In the genomic region with DNA sequence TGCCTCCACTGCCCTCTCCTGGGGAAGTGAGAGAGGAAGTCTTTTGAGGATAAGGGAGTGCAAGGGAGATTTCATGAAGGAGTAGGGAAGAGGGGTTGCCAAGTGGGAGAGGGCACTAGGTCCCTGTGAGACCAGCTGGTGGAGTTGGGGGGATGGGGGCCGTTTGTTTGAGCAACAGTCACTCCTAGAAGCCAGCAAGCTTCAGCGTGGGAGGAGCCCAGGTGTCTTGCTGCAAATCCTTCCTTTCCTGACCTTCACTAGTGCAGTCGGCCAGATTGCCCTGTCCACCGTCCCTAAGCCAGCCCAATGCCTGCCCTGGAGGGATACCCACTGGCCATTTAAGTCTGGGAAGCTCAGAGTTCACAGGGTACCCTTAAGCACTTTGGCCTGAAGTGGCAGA, we compare ENCODE assay signal across 12 mouse cellular contexts. TPM values are rescaled to one million over a fixed set of nuclear protein-coding genes. Genes with fewer than 3 reads are reported as not detected.
A peak's percentile ranks its signal among the peaks of the same experiment; 100 is the strongest.
DNase-seq lines count a peak whose midpoint lies in the region; ATAC-seq and TF ChIP-seq lines count a peak whose summit lies in the region.
"Had no signal": no experiment of that assay in that cellular context is flagged by ENCODE, and none has a peak within 500 bp of the region (broad histone marks: within the 10 kb centered on the region; RNA-seq: fewer than 3 reads in every experiment).

No protein-coding gene starts in this region.

- peaks cover 65% of the 10 kb centered on the region for H3K4me1 ChIP-seq in forebrain, embryonic 10.5 days
- peaks cover 45% of the 10 kb centered on the region for H3K4me1 ChIP-seq in forebrain, embryonic 12.5 days
- peaks cover 98% of the 10 kb centered on the region for H3K4me1 ChIP-seq in megakaryocyte, embryonic 14.5 days
- peaks cover 66% of the 10 kb centered on the region for H3K4me1 ChIP-seq in embryonic facial prominence, embryonic 13.5 days

- TF ChIP-seq POLR2A in myocyte (IDR thresholded peaks at IDR 0.05; ENCODE audit: insufficient read length, low read depth), result no peak

- H3K27ac ChIP-seq in forebrain, embryonic 10.5 days, result peak overlapping the region; percentile 86
- H3K27ac ChIP-seq in forebrain, embryonic 12.5 days, result no peak overlapping the region
- peak overlapping the region; percentile 93 for H3K27ac ChIP-seq in embryonic facial prominence, embryonic 13.5 days
- H3K27ac ChIP-seq: liver, embryonic 12.5 days had no signal

- no peaks in the 10 kb centered on the region for H3K9me3 ChIP-seq in forebrain, embryonic 10.5 days
- H3K9me3 ChIP-seq in forebrain, embryonic 12.5 days, result no peaks in the 10 kb centered on the region
- no peaks in the 10 kb centered on the region for H3K9me3 ChIP-seq in megakaryocyte, embryonic 14.5 days
- H3K9me3 ChIP-seq in embryonic facial prominence, embryonic 13.5 days, result no peaks in the 10 kb centered on the region
- H3K9me3 ChIP-seq: hindbrain, embryonic 12.5 days; liver, embryonic 12.5 days; midbrain, embryonic 15.5 days had no signal

- H3K4me3 ChIP-seq in forebrain, embryonic 10.5 days, result no peak overlapping the region
- no peak overlapping the region for H3K4me3 ChIP-seq in forebrain, embryonic 12.5 days (replicated peaks)
- H3K4me3 ChIP-seq in megakaryocyte, embryonic 14.5 days (replicated peaks), result peak overlapping the region; percentile 67
- H3K4me3 ChIP-seq in embryonic facial prominence, embryonic 13.5 days, result no peak overlapping the region
- H3K4me3 ChIP-seq in myocyte, result no peak overlapping the region
- H3K4me3 ChIP-seq: hindbrain, embryonic 12.5 days; liver, embryonic 12.5 days; midbrain, embryonic 15.5 days had no signal

- no peak overlapping the region for H3K4me2 ChIP-seq in forebrain, embryonic 12.5 days
- H3K4me2 ChIP-seq in embryonic facial prominence, embryonic 13.5 days, result 0 out of 2 replicates have a peak overlapping the region, but pooled peaks have one; percentile 44
- H3K4me2 ChIP-seq in myocyte (ENCODE audit: low read depth), result peak overlapping the region; percentile 90
- H3K4me2 ChIP-seq: hindbrain, embryonic 12.5 days; liver, embryonic 12.5 days; midbrain, embryonic 15.5 days had no signal

- H3K79me2 ChIP-seq in myocyte (ENCODE audit: control insufficient read depth, insufficient read depth), result no peaks in the 10 kb centered on the region

- H3K9ac ChIP-seq in forebrain, embryonic 12.5 days, result no peak overlapping the region
- no peak overlapping the region for H3K9ac ChIP-seq in embryonic facial prominence, embryonic 13.5 days
- H3K9ac ChIP-seq: hindbrain, embryonic 12.5 days; liver, embryonic 12.5 days; midbrain, embryonic 15.5 days had no signal

- H3K27me3 ChIP-seq in forebrain, embryonic 10.5 days (ENCODE audit: poor library complexity, severe bottlenecking), result no peaks in the 10 kb centered on the region; the same call in 1 of the 2 replicates
- H3K27me3 ChIP-seq in forebrain, embryonic 12.5 days, result peaks cover 8% of the 10 kb centered on the region; the same call in 1 of the 2 replicates
- peaks cover 17% of the 10 kb centered on the region for H3K27me3 ChIP-seq in megakaryocyte, embryonic 14.5 days (replicated peaks)
- H3K27me3 ChIP-seq in embryonic facial prominence, embryonic 13.5 days, result no peaks in the 10 kb centered on the region
- H3K27me3 ChIP-seq in myocyte (ENCODE audit: control insufficient read depth, insufficient read depth, insufficient read length), result no peaks in the 10 kb centered on the region
- H3K27me3 ChIP-seq: hindbrain, embryonic 12.5 days; midbrain, embryonic 15.5 days had no signal

- H3ac ChIP-seq in myocyte (ENCODE audit: control insufficient read depth, insufficient read length), result no peak overlapping the region

- no peaks in the 10 kb centered on the region for H3K36me3 ChIP-seq in forebrain, embryonic 10.5 days (replicated peaks)
- no peaks in the 10 kb centered on the region for H3K36me3 ChIP-seq in forebrain, embryonic 12.5 days (replicated peaks)
- H3K36me3 ChIP-seq in megakaryocyte, embryonic 14.5 days (replicated peaks; ENCODE audit: low read length), result peaks cover 7% of the 10 kb centered on the region
- H3K36me3 ChIP-seq in embryonic facial prominence, embryonic 13.5 days, result no peaks in the 10 kb centered on the region
- H3K36me3 ChIP-seq in myocyte (ENCODE audit: control insufficient read depth, insufficient read depth), result no peaks in the 10 kb centered on the region
- H3K36me3 ChIP-seq: hindbrain, embryonic 12.5 days; liver, embryonic 12.5 days; midbrain, embryonic 15.5 days had no signal

- 64% methylated on average over 4 of the region's 4 CpGs for WGBS in forebrain, embryonic 10.5 days
- 73% methylated on average over 4 of the region's 4 CpGs for WGBS in forebrain, embryonic 12.5 days
- 41% methylated on average over 4 of the region's 4 CpGs for WGBS in embryonic facial prominence, embryonic 13.5 days

- no peak for DNase-seq in forebrain, embryonic 10.5 days (ENCODE audit: extremely low spot score, low spot score)
- DNase-seq in layer of hippocampus, adult 8-10 months (ENCODE audit: low spot score in 2 of 2), result no peak
- DNase-seq in embryo, embryonic 10 days (ENCODE audit: low spot score), result no peak

- no peak for ATAC-seq in forebrain, embryonic 12.5 days (ENCODE audit: low FRiP score)
- ATAC-seq in megakaryocyte, adult 5-6 weeks (ENCODE audit: poor library complexity, severe bottlenecking), result no peak
- ATAC-seq in embryonic facial prominence, embryonic 13.5 days (ENCODE audit: insufficient number of reproducible peaks, insufficient read depth, low FRiP score, low TSS enrichment, low read depth), result no peak
- ATAC-seq: liver, embryonic 12.5 days; midbrain, embryonic 15.5 days had no signal

TF ChIP-seq in myocyte, 11 proteins besides CTCF, POLR2A, EP300 and RAD21 (continues in another document):
- TF ChIP-seq TCF12 (IDR thresholded peaks at IDR 0.05; ENCODE audit: insufficient read depth, poor library complexity, severe bottlenecking), result no peak
- TF ChIP-seq MYOG (IDR thresholded peaks at IDR 0.05; ENCODE audit: control insufficient read depth in 1 of 3, insufficient read depth in 1 of 3, insufficient read length in 2 of 3, low read depth in 2 of 3), result no peak
- no peak for TF ChIP-seq E2F4 (IDR thresholded peaks at IDR 0.05; ENCODE audit: insufficient read depth)
- TF ChIP-seq MAX (IDR thresholded peaks at IDR 0.05; ENCODE audit: low read depth), result no peak
- TF ChIP-seq USF1 (IDR thresholded peaks at IDR 0.05; ENCODE audit: low read depth), result no peak

RNA-seq across cellular contexts. Expression of a gene that starts 1.8 kb away (rescaled TPM):
- polyA plus RNA-seq in forebrain, embryonic 10.5 days (2016; fragmentation: Nextera tagmentation; extraction: Ambion mirVana), result 11.6 and 11.8 TPM in 2 replicates
- 23.2 and 25.8 TPM in 2 replicates for polyA plus RNA-seq in forebrain, embryonic 12.5 days (2016; fragmentation: Nextera tagmentation; extraction: Ambion mirVana)
- polyA plus RNA-seq in megakaryocyte, embryonic 14.5 days (2012; ENCODE audit: insufficient read depth, low replicate concordance), result 607 and 1,158 TPM in 2 replicates
- total RNA-seq in megakaryocyte, adult 5-6 weeks (2015), result 1.5 and 1.9 TPM in 2 replicates
- 2.5 and 4.5 TPM in 2 replicates for total RNA-seq in megakaryocyte, adult 5-6 weeks (2017)
- 311 and 321 TPM in 2 replicates for polyA plus RNA-seq in embryonic facial prominence, embryonic 13.5 days (2015; fragmentation: Nextera tagmentation; extraction: Ambion mirVana)
- polyA plus RNA-seq in myocyte (2012; fragmentation: generic; extraction: Trizol), result 954 TPM
- 10 to 100 TPM; 38.0 to 45.6 (median 40.2) TPM for total RNA-seq in layer of hippocampus, adult 8-10 months (2022)

RNA-seq across cellular contexts. Expression of a gene that starts 20.6 kb away (rescaled TPM):
- 27.4 and 28.6 TPM in 2 replicates for polyA plus RNA-seq in forebrain, embryonic 10.5 days (2016; fragmentation: Nextera tagmentation; extraction: Ambion mirVana)
- 51.0 and 53.2 TPM in 2 replicates for polyA plus RNA-seq in forebrain, embryonic 12.5 days (2016; fragmentation: Nextera tagmentation; extraction: Ambion mirVana)
- polyA plus RNA-seq in megakaryocyte, embryonic 14.5 days (2012; ENCODE audit: insufficient read depth, low replicate concordance), result 0.83 and 1.6 TPM in 2 replicates
- total RNA-seq in megakaryocyte, adult 5-6 weeks (2015), result 0.04 and 0.05 TPM in 2 replicates
- 0.04 and 0.18 TPM in 2 replicates for total RNA-seq in megakaryocyte, adult 5-6 weeks (2017)
- 32.2 and 33.4 TPM in 2 replicates for polyA plus RNA-seq in embryonic facial prominence, embryonic 13.5 days (2015; fragmentation: Nextera tagmentation; extraction: Ambion mirVana)
- polyA plus RNA-seq in myocyte (2012; fragmentation: generic; extraction: Trizol), result 8.1 TPM
- total RNA-seq in layer of hippocampus, adult 8-10 months (2022), result 1 to 10 TPM; 2.4 to 2.8 (median 2.6) TPM

RNA-seq across cellular contexts. Expression of a gene that starts 36.5 kb away (rescaled TPM):
- polyA plus RNA-seq in forebrain, embryonic 10.5 days (2016; fragmentation: Nextera tagmentation; extraction: Ambion mirVana), result 2.8 and 4.0 TPM in 2 replicates
- polyA plus RNA-seq in forebrain, embryonic 12.5 days (2016; fragmentation: Nextera tagmentation; extraction: Ambion mirVana), result 0.82 and 1.2 TPM in 2 replicates
- 0.51 TPM in 1 of 2 replicates, not detected in the other for polyA plus RNA-seq in megakaryocyte, embryonic 14.5 days (2012; ENCODE audit: insufficient read depth, low replicate concordance)
- not detected in 2 replicates for total RNA-seq in megakaryocyte, adult 5-6 weeks (2015)
- not detected in 2 replicates for total RNA-seq in megakaryocyte, adult 5-6 weeks (2017)
- polyA plus RNA-seq in embryonic facial prominence, embryonic 13.5 days (2015; fragmentation: Nextera tagmentation; extraction: Ambion mirVana), result 18.6 and 19.5 TPM in 2 replicates
- polyA plus RNA-seq in myocyte (2012; fragmentation: generic; extraction: Trizol), result 0.13 TPM
- total RNA-seq in layer of hippocampus, adult 8-10 months (2022), result 1 to 10 TPM in 1 of 4 experiments, not detected in 3; 1.5 TPM
- total RNA-seq: gastrocnemius, adult 18-20 months had no signal

RNA-seq across cellular contexts. Expression of a gene that starts 41.3 kb away (rescaled TPM):
- 172 and 174 TPM in 2 replicates for polyA plus RNA-seq in forebrain, embryonic 10.5 days (2016; fragmentation: Nextera tagmentation; extraction: Ambion mirVana)
- polyA plus RNA-seq in forebrain, embryonic 12.5 days (2016; fragmentation: Nextera tagmentation; extraction: Ambion mirVana), result 137 and 138 TPM in 2 replicates
- 18.1 and 152 TPM in 2 replicates for polyA plus RNA-seq in megakaryocyte, embryonic 14.5 days (2012; ENCODE audit: insufficient read depth, low replicate concordance)
- total RNA-seq in megakaryocyte, adult 5-6 weeks (2015), result 31.3 TPM in 2 replicates
- total RNA-seq in megakaryocyte, adult 5-6 weeks (2017), result 57.8 and 73.4 TPM in 2 replicates
- polyA plus RNA-seq in embryonic facial prominence, embryonic 13.5 days (2015; fragmentation: Nextera tagmentation; extraction: Ambion mirVana), result 164 and 169 TPM in 2 replicates
- polyA plus RNA-seq in myocyte (2012; fragmentation: generic; extraction: Trizol), result 165 TPM
- 100 to 1,000 TPM in 3 of 4 experiments, 10 to 100 TPM in 1; 89.2 to 111 (median 106) TPM for total RNA-seq in layer of hippocampus, adult 8-10 months (2022)

RNA-seq across cellular contexts. Expression of a gene that starts 42.0 kb away (rescaled TPM):
- polyA plus RNA-seq in forebrain, embryonic 10.5 days (2016; fragmentation: Nextera tagmentation; extraction: Ambion mirVana), result 73.4 and 77.4 TPM in 2 replicates
- polyA plus RNA-seq in forebrain, embryonic 12.5 days (2016; fragmentation: Nextera tagmentation; extraction: Ambion mirVana), result 64.1 and 64.4 TPM in 2 replicates
- 26.1 and 51.5 TPM in 2 replicates for polyA plus RNA-seq in megakaryocyte, embryonic 14.5 days (2012; ENCODE audit: insufficient read depth, low replicate concordance)
- 10.5 and 14.5 TPM in 2 replicates for total RNA-seq in megakaryocyte, adult 5-6 weeks (2015)
- 15.9 and 16.4 TPM in 2 replicates for total RNA-seq in megakaryocyte, adult 5-6 weeks (2017)
- 43.0 and 44.6 TPM in 2 replicates for polyA plus RNA-seq in embryonic facial prominence, embryonic 13.5 days (2015; fragmentation: Nextera tagmentation; extraction: Ambion mirVana)
- 44.9 TPM for polyA plus RNA-seq in myocyte (2012; fragmentation: generic; extraction: Trizol)
- 100 to 1,000 TPM in 2 of 4 experiments, 10 to 100 TPM in 2; 96.1 to 118 (median 107) TPM for total RNA-seq in layer of hippocampus, adult 8-10 months (2022)

Comparison
In these comparisons a context has a peak if more than half of its experiments do, and no peak if none do; other contexts are left out.
1. RNA of a gene that starts 1.8 kb away (polyA plus RNA-seq): 954 TPM in myocyte (single experiment), 607 to 1,158 TPM in megakaryocyte, embryonic 14.5 days and 311 to 321 TPM in embryonic facial prominence, embryonic 13.5 days; 23.2 to 25.8 TPM in forebrain, embryonic 12.5 days and 11.6 to 11.8 TPM in forebrain, embryonic 10.5 days; every median in the first group is over 10 times any median in the second.